Mouse (Mus musculus) lung, adult 2 months (tissue): ENCODE measurements around the gene 1700113H08Rik. TPM values are rescaled to one million over a fixed set of nuclear protein-coding genes. Genes with fewer than 3 reads are reported as not detected.

Experiments
- DNase-seq: peaks from one replicate; pipeline ENCODE4 v3.0.0; 2022
- H3K4me1 ChIP-seq: fragments of 200-500 bp; 2 replicates; pipeline ENCODE4 v1.6.1; 2011; ENCODE audit warnings: low read length; ENCODE audit not compliant: control insufficient read depth, insufficient read depth
- H3K4me3 ChIP-seq: fragments of 200-500 bp; replicated peaks from 2 replicates; pipeline ENCODE3; 2011; ENCODE audit warnings: low read depth, mild to moderate bottlenecking, control low read depth, low read length; ENCODE audit errors: extremely low read depth
- CTCF ChIP-seq: fragments of 200-500 bp; IDR thresholded peaks from 2 replicates; pipeline ENCODE4 v1.5.1; 2011; ENCODE audit warnings: mild to moderate bottlenecking, low read length, control low read depth; ENCODE audit not compliant: insufficient read depth
- POLR2A ChIP-seq: fragments of 200-500 bp; IDR thresholded peaks from 2 replicates; pipeline ENCODE4 v1.6.1; 2011; ENCODE audit warnings: low read depth, mild to moderate bottlenecking, control low read depth, low read length, borderline replicate concordance; ENCODE audit errors: extremely low read depth
- WGBS: fragments of 180-500 bp; shearing (Covaris S2); methylation state at CpG from one replicate; pipeline ENCODE4 v1.1.7; 2018; 5-methylcytosine and 5-hydroxymethylcytosine counted together
- polyA plus RNA-seq: library from polyadenylated mRNA; depleted of rRNA; stranded (reverse); fragments of >200 nt; gene quantifications from 2 replicates; pipeline ENCODE4 v1.2.3, GENCODE M21; 2012

Gene 1700113H08Rik
- polyA plus RNA-seq, 1 experiment, result not detected

DNA sequence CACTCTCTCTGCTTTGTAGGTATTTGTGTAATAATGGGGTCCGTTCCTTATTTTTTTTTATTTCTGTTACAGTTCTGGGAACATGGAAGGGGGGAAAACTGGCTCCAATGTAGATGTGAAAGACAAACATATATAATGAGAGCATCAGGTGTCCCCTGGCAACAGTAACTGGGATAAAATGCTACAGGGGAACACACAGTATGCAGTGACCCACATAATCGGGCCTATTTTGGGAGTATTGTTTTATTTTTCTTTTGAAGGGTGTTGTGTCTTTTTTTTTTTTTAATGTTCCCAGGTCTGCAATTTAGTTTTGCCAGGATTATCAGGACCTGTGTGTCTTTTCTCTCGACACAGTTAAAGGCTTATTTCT lies 44.1 kb downstream of the 1700113H08Rik start:
- 65% methylated on average over 3 of the region's 3 CpGs for WGBS
- TF ChIP-seq CTCF (no peak), POLR2A (no peak)
- Histone ChIP-seq H3K4me1 (no peaks in the 10 kb centered on the region), H3K4me3 (no peak overlapping the region)
- DNase-seq, result no peak

DNA sequence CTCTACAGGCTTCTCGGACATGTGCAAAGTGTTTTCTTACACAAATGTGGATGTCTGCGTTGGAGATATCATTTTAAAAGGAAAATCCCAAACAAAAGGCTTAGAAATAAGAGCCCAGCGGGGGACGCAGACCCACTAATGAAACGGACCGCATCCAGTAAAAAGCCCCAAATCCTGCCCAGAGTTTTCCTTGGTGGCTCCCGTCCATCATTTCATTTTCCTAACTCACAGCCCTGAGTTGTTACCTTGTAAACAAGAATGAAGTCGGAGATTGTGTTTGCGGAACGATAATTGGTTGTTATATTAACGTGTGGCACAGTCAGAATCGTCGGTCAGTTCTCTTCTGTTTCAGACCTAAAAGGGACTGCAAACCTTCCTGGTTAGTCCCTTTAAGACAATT lies 44.6 kb downstream of the 1700113H08Rik start:
- no peak overlapping the region for H3K4me3 ChIP-seq
- no peak for DNase-seq
- TF ChIP-seq POLR2A (no peak), CTCF (no peak)
- WGBS, result 86% methylated on average over 13 of the region's 13 CpGs
- H3K4me1 ChIP-seq, result no peaks in the 10 kb centered on the region

DNA sequence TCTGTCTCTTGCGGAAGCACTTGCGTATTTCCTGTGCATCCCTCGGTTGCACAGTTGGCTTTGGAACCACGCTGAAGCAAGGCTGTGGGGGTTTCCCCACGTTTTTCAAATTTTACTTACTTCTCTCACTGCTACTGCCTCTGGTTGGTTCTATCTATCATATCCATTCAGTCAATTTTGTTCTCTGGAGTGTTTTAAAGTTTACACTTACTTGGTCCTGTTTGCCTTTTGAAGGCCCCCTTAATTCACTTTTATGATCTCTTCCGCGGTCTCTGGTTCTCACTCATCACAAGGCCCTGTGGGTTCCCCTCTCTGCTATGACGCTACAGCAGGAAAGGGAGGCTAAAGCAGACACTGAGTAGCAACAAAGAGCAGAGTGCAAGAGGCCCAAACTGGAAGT lies 45.4 kb downstream of the 1700113H08Rik start:
- DNase-seq, result no peak
- WGBS, result 68% methylated on average over 8 of the region's 8 CpGs
- no peak overlapping the region for H3K4me3 ChIP-seq
- TF ChIP-seq POLR2A, result no peak
- no peak for TF ChIP-seq CTCF
- no peaks in the 10 kb centered on the region for H3K4me1 ChIP-seq

- TF ChIP-seq CTCF, result no peak
- no peak for TF ChIP-seq POLR2A
- Histone ChIP-seq H3K4me3 (no peak overlapping the region), H3K4me1 (no peaks in the 10 kb centered on the region)
- WGBS, result 62% methylated on average over 9 of the region's 9 CpGs
- no peak for DNase-seq
Measured at GRCm38 (mm10) chr10:87107565-87108297, 49.9 kb downstream of the 1700113H08Rik start.

GRCm38 (mm10) chr10:87108333-87108732 lies 50.5 kb downstream of the 1700113H08Rik start:
- TF ChIP-seq POLR2A (no peak), CTCF (no peak)
- DNase-seq, result no peak
- 83% methylated on average over 6 of the region's 6 CpGs for WGBS
- no peak overlapping the region for H3K4me3 ChIP-seq
- H3K4me1 ChIP-seq, result no peaks in the 10 kb centered on the region

DNA sequence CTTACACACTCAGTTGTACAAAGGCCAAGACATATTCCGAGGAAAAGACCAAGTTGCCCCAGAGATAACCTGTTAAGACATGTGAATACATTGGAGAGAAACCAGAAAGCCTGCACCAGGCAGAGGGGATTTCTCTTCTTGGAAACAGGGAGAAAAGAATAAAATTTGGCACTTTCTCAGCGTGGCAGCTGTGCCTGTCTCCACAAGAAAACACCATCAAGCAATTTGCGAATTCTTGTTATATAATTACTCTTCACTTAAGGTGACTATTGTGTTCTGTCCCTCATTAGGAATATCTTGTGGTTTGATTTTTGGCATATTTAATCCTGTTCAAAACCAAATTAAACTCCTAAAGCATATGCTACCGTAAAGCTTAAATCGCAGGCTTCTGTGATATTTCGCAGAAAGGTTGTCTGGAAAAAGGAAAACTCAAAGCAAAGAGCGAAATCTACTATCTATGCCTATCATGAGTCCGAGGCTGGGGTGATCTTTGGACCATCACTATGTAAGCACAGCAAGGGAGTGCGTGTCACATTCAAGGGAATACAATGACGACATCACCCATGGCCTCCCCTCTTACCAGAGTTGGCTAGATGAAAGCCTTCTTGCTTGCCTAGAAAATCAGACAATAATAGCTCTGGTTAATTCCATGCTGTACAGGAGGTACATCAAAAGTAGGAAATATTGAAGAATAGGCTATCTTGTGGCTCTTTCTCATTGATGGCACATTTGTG lies 51.4 kb downstream of the 1700113H08Rik start:
- Histone ChIP-seq H3K4me1 (no peaks in the 10 kb centered on the region), H3K4me3 (no peak overlapping the region)
- DNase-seq, result no peak
- WGBS, result 79% methylated on average over 10 of the region's 10 CpGs
- TF ChIP-seq CTCF (no peak), POLR2A (no peak)

GRCm38 (mm10) chr10:87110909-87111308 lies 53.1 kb downstream of the 1700113H08Rik start:
- no peak for DNase-seq
- TF ChIP-seq POLR2A (no peak), CTCF (no peak)
- 87% methylated on average over 3 of the region's 3 CpGs for WGBS
- Histone ChIP-seq H3K4me3 (no peak overlapping the region), H3K4me1 (no peaks in the 10 kb centered on the region)

- no peaks in the 10 kb centered on the region for H3K4me1 ChIP-seq
- TF ChIP-seq POLR2A (no peak), CTCF (no peak)
- 86% methylated on average over 5 of the region's 5 CpGs for WGBS
- H3K4me3 ChIP-seq, result no peak overlapping the region
- DNase-seq, result no peak
Measured at GRCm38 (mm10) chr10:87125094-87125493, 67.2 kb downstream of the 1700113H08Rik start.

DNA sequence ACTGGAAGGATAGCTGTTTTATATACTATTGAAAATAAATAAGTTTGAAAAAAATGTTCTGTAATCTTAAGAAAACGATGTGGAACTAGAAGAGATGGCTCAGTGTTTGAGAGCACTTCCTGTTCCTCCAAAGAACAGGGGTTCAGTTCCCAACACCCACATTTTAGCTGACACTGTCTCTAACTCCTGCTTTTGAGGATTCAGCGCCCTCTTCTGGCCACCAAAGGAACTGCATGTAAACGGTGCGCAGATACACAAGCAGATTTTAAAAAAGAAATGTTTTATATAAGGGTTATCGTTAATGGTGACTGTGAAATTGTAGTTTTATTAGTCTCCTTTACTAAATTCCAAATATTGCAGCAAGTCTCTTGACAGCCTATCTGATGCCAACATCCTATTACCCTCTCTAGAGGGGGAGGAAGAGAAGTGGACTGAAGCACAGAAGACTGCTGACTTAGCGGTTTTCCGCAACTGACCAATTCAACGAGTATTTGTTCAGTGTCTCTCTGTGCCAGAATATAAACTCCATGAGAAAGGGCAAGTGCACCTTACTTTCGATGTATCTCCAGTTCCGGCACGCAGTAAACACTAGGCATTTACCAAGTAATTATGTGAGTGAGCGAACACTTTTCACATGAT lies 68.5 kb downstream of the 1700113H08Rik start:
- 81% methylated on average over 12 of the region's 12 CpGs for WGBS
- TF ChIP-seq CTCF, result no peak
- no peak for TF ChIP-seq POLR2A
- no peak for DNase-seq

DNA sequence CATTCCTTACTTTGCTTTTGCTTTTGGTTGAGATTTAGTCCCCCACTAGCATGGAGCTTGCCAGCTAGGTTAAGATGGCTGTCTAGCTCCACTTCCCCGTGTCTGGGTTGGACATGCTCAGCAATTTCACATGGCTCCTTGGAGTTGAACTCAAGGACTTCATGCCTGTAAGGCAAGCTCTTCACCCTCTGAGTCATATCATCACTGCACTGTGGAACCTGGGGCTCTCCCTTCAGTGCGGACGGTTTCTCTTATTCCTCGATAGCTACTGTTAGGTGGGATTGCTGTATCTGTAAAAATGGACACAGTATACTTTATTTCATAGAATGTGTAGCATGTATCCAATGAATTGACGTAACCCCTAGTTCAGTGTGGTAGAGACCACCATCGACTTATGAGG lies 93.2 kb downstream of the 1700113H08Rik start:
- 95% methylated on average over 6 of the region's 6 CpGs for WGBS
- no peak for TF ChIP-seq POLR2A
- TF ChIP-seq CTCF, result no peak
- Histone ChIP-seq H3K4me3 (no peak overlapping the region), H3K4me1 (no peaks in the 10 kb centered on the region)
- no peak for DNase-seq

More for the DNA sequence above, 68.5 kb downstream of the 1700113H08Rik start:
- Histone ChIP-seq H3K4me1 (no peaks in the 10 kb centered on the region), H3K4me3 (no peak overlapping the region)
